Mouse (Mus musculus): Measurements from ENCODE around the gene Mxi1. TPM values are rescaled to one million over a fixed set of nuclear protein-coding genes. Genes with fewer than 3 reads are reported as not detected.

The Mxi1 gene
- total RNA-seq, 2 experiments from 2014 or later, result 57.0 to 57.9 TPM

Other genes with a start within 250 kb of the Mxi1 start
- 100 to 1,000 TPM; 113 to 114 TPM for gene Add3, start 170.1 kb upstream of the Mxi1 start, total RNA-seq (2021)
- gene Gm10197, start 61.2 kb downstream of the Mxi1 start, total RNA-seq (2021), result not detected
- 10 to 100 TPM; 32.3 to 38.3 TPM for gene Smndc1, start 80.1 kb downstream of the Mxi1 start, total RNA-seq (2021)
- 1 to 10 TPM; 5.4 to 5.5 TPM for gene Dusp5, start 218.6 kb downstream of the Mxi1 start, total RNA-seq (2021)